Mouse (Mus musculus) bone marrow macrophage, adult 2 months (primary cell): ENCODE data around the gene Glrx. TPM values are rescaled to one million over a fixed set of nuclear protein-coding genes. Genes with fewer than 3 reads are reported as not detected.

Source experiments
- H3K27ac ChIP-seq: 2 replicates; pipeline ENCODE4 v1.5.1; 2012; ENCODE audit warnings: low read depth, low read length; ENCODE audit not compliant: insufficient read depth
- H3K4me1 ChIP-seq: 2 replicates; pipeline ENCODE4 v1.6.1; 2012; ENCODE audit warnings: low read length; ENCODE audit not compliant: control insufficient read depth, insufficient read depth
- H3K4me3 ChIP-seq: 2 replicates; pipeline ENCODE4 v1.5.1; 2012; ENCODE audit warnings: mild to moderate bottlenecking, low read length, moderate library complexity; ENCODE audit not compliant: insufficient read depth
- CTCF ChIP-seq: IDR thresholded peaks from 2 replicates; pipeline ENCODE4 v1.5.1; 2012; ENCODE audit warnings: low read depth, mild to moderate bottlenecking, low read length, moderate library complexity
- POLR2A ChIP-seq: IDR thresholded peaks from 2 replicates; pipeline ENCODE4 v1.6.1; 2012; ENCODE audit warnings: mild to moderate bottlenecking, low read depth, low read length, borderline replicate concordance
- polyA plus RNA-seq: library from polyadenylated mRNA; stranded (reverse); fragments of >200 nt; gene quantifications from 2 replicates; pipeline ENCODE4 v1.2.4, GENCODE M21; 2012; ENCODE audit not compliant: missing spikeins, insufficient read depth, insufficient read length

Gene Glrx
- polyA plus RNA-seq, 1 experiment: 121 TPM

DNA sequence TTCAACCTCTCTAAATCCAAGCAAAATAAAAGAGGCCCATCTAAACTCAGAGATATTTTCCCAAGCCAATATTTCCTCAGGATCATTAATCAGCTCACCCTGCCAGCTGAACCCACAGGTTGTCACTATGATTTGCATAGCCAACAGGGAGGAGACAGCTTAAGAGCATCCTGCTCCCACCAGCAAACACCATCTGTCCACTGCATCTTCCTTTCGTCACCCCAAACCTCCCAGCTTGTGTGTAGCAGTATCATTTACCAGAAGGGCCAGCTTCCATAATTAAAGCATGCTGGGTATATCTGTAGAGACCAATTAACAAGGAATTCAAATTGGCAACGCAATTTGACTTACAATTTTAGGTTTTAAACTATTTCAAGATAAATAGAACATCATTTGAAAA lies 40.8 kb downstream of the Glrx start:
- Histone ChIP-seq H3K4me3 (no peak overlapping the region), H3K27ac (no peak overlapping the region), H3K4me1 (peaks cover 8% of the 10 kb centered on the region)
- TF ChIP-seq POLR2A (no peak), CTCF (no peak)

DNA sequence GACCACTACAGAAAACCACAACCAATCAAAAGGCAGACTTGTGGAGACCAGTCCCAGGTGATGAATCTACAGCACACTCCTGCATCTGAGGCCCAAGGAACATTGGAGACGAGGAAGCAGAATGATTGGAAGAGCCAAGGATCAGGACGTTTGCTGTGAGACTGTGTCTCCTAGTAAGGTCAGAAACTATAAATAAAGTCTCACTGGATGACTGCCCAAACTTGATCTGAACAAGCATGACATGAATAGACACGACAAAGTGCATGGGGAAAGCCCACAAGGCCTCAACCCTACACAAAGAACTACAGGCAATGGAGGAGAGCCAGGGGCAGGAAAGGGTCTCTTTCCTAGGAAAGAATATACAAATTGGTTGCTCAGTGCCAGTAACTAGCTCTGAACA lies 44.1 kb downstream of the Glrx start:
- no peak overlapping the region for H3K4me3 ChIP-seq
- no peak overlapping the region for H3K27ac ChIP-seq
- TF ChIP-seq CTCF (no peak), POLR2A (no peak)
- peaks cover 8% of the 10 kb centered on the region for H3K4me1 ChIP-seq

DNA sequence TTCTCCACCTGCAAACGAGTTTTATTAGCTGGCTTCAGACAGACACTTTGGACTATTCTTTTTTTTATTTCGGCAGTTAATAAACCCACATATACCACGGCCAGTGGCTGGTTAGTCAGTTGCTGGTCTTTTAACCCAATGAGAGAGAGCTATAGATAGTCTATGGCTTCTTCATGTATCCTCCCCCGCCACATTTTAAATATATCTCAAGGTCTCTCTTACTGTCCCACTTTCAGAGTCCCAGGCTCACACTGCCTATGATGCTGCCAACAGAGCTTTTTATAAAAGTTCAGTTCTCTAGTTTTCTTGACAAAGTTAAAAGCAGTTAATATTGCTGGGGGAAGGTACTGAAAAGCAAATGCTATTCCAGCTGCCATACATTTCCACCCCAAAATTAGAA lies 52.2 kb downstream of the Glrx start:
- Histone ChIP-seq H3K4me1 (peaks cover 7% of the 10 kb centered on the region), H3K4me3 (no peak overlapping the region), H3K27ac (no peak overlapping the region)
- no peak for TF ChIP-seq POLR2A
- TF ChIP-seq CTCF: no peak

DNA sequence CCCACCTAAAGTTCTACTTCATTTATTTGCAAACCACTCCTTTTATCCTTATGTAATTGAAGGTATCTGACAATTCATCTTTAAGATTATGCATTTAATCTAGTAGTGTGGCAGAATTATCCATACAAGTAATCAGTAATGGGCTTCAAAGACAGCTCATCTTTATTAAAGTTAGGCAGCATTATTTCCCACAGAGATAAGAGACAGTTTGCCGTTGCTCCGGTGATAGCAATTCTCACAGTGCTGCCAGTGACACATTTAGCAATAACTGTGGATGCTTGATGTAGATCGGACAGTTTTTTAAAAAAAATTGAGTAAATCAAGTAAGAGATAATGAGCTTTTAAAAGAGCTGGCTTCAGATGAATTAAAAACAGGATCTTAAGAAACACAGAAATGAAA lies 52.6 kb downstream of the Glrx start:
- TF ChIP-seq CTCF (no peak), POLR2A (no peak)
- Histone ChIP-seq H3K4me1 (peaks cover 7% of the 10 kb centered on the region), H3K27ac (no peak overlapping the region), H3K4me3 (no peak overlapping the region)

DNA sequence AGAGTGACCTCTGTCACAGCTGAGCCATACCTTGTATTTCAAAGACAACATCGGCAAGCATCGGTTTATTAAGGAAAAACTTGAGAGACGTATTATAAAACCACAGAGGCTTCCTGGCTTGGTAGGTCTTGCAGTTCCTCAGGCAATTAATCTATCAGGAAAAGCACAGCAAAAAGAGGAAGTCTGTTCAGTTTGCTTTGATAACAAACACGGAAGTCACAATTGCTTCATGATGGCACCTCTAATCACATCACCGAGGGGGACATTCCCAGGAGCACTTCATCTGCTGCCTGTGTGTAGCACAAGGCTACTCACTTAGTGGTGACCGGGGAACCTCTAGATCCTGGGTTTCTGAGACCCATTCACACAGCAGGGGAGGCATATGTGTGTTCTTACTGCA lies 53.2 kb downstream of the Glrx start:
- TF ChIP-seq POLR2A (no peak), CTCF (no peak)
- no peak overlapping the region for H3K4me3 ChIP-seq
- peaks cover 7% of the 10 kb centered on the region for H3K4me1 ChIP-seq
- no peak overlapping the region for H3K27ac ChIP-seq

Other genes starting within 250 kb of the Glrx start
- gene Ell2, start 133.1 kb upstream of the Glrx start, polyA plus RNA-seq: 34.7 and 37.3 TPM in 2 replicates
- gene Rhobtb3, start 104.1 kb downstream of the Glrx start, polyA plus RNA-seq: 0.55 and 1.3 TPM in 2 replicates
- not detected in 2 replicates for gene Spata9, start 127.3 kb downstream of the Glrx start, polyA plus RNA-seq
- 15.3 and 24.7 TPM in 2 replicates for gene Rfesd, start 178.9 kb downstream of the Glrx start, polyA plus RNA-seq
- not detected in 2 replicates for gene Gpr150, start 217.1 kb downstream of the Glrx start, polyA plus RNA-seq